Mouse (Mus musculus) liver, embryonic 14.5 days (tissue): ENCODE data around the gene Gm5065. TPM values are rescaled to one million over a fixed set of nuclear protein-coding genes. Genes with fewer than 3 reads are reported as not detected.

Experiments used
- ATAC-seq: fragments of 200-750 bp; cut with Nextera tagmentation; 2 replicates; pipeline ENCODE4 v1.8.0; 2017; ENCODE audit warnings: moderate number of reproducible peaks, mild to moderate bottlenecking, moderate library complexity; ENCODE audit not compliant: insufficient read depth
- DNase-seq, 3 experiments: peaks; one replicate each; pipeline ENCODE4 v3.0.0-alpha.2; 2012 to 2013; ENCODE audit warnings: low read depth in 3 of 3, low spot score in 3 of 3
- H3K27ac ChIP-seq: fragments of 300-500 bp; sonication (generic); 2 replicates; pipeline ENCODE4 v1.5.1; 2014; ENCODE audit warnings: moderate library complexity, mild to moderate bottlenecking, control low read depth, inconsistent platforms
- H3K27me3 ChIP-seq: fragments of 300-500 bp; sonication (generic); 2 replicates; pipeline ENCODE4 v1.6.1; 2014; ENCODE audit warnings: mild to moderate bottlenecking, low read length, moderate library complexity; ENCODE audit not compliant: control insufficient read depth, insufficient read depth
- H3K36me3 ChIP-seq: fragments of 300-500 bp; sonication (generic); replicated peaks from 2 replicates; pipeline ENCODE4 v1.6.1; 2014; ENCODE audit warnings: low read depth; ENCODE audit not compliant: control insufficient read depth, insufficient read depth
- H3K4me1 ChIP-seq, 2 experiments: fragments of 200-500 bp in 1 of 2; fragments of 300-500 bp in 1 of 2; sonication (generic) in 1 of 2; replicated peaks; 2 replicates each; pipeline ENCODE4 v1.6.1; 2012 to 2014; ENCODE audit warnings: antibody characterized with exemption in 1 of 2, inconsistent platforms in 1 of 2, low read length in 1 of 2; ENCODE audit not compliant: control insufficient read depth in 2 of 2, insufficient read depth in 2 of 2
- H3K4me2 ChIP-seq: fragments of 300-500 bp; sonication (generic); 2 replicates; pipeline ENCODE4 v1.6.1; 2014; ENCODE audit warnings: low read depth, mild to moderate bottlenecking, control low read depth, moderate library complexity
- H3K4me3 ChIP-seq, 2 experiments: fragments of 200-500 bp in 1 of 2; fragments of 300-500 bp in 1 of 2; sonication (generic) in 1 of 2; 2 replicates each; pipeline ENCODE4 v1.5.1; 2012 to 2014; ENCODE audit warnings: low read depth in 2 of 2, low read length in 2 of 2, mild to moderate bottlenecking in 2 of 2, control low read depth in 1 of 2, inconsistent platforms in 1 of 2, moderate library complexity in 1 of 2; ENCODE audit not compliant: insufficient read depth in 1 of 2
- H3K9ac ChIP-seq: fragments of 300-500 bp; sonication (generic); replicated peaks from 2 replicates; pipeline ENCODE4 v1.6.1; 2014; ENCODE audit warnings: mild to moderate bottlenecking, control low read depth, moderate library complexity
- H3K9me3 ChIP-seq: fragments of 300-500 bp; sonication (generic); 2 replicates; pipeline ENCODE4 v1.6.1; 2016; ENCODE audit warnings: low read length, mixed read lengths; ENCODE audit not compliant: control insufficient read depth
- CTCF ChIP-seq: IDR thresholded peaks from 2 replicates; pipeline ENCODE4 v1.5.1; 2016; ENCODE audit warnings: antibody characterized with exemption, low read depth, control low read depth
- EP300 ChIP-seq: IDR thresholded peaks from 2 replicates; pipeline ENCODE4 v1.6.1; 2016; ENCODE audit warnings: antibody characterized with exemption, low read depth
- WGBS: fragments of 180-500 bp; shearing (Covaris S2); extraction: QIAGEN DNeasy Blood & Tissue Kit; methylation state at CpG from one replicate; pipeline ENCODE4 v1.1.7; 2014; ENCODE audit not compliant: insufficient replicate concordance; 5-methylcytosine and 5-hydroxymethylcytosine counted together
- polyA plus RNA-seq, 2 experiments: library from polyadenylated mRNA; depleted of rRNA in 1 of 2; stranded (reverse) in 1 of 2; unstranded in 1 of 2; fragments of >200 nt; fragmentation: Nextera tagmentation in 1 of 2; extraction: Ambion mirVana in 1 of 2; gene quantifications; 2 replicates each; pipeline versions ENCODE4 v1.2.1 to v1.2.3; 2012 to 2014

Gene Gm5065
- polyA plus RNA-seq (2012; rRNA removed), result not detected in 2 replicates
- polyA plus RNA-seq (2014; fragmentation: Nextera tagmentation; extraction: Ambion mirVana), result not detected in 2 replicates

DNA sequence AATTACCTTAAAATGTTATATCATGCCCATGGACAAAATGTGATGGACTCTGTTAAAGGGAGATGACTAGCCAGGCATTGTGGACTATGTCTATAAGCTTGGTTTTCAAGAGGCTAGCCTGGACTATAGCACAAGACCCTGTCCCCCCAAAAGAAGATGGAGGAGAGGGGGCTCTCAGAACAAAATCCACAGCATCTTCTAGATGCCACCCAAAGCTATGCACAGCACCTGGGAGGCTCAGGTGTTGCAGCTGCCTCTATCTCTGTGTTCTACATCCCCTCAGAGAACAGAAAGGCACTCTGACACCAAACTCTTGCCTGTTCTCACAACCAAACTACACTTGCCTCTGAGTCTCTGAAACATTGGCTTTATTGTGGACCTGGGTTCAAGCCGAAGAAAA lies at the start of gene Gm5065:
TSS of gene Gm5065 (plus strand) at position 301 of the 400 bp plus-strand sequence.
- H3K27ac ChIP-seq, result no peak within 1 kb of the TSS
- DNase-seq (no peak), ATAC-seq (no peak)
- no peak within 1 kb of the TSS for H3K4me2 ChIP-seq
- H3K4me1 ChIP-seq, result no peaks in the 10 kb centered on the region
- 56% methylated on average over 1 of the region's 1 CpGs for WGBS
- H3K4me3 ChIP-seq, result no peak within 1 kb of the TSS
- no peaks in the 10 kb centered on the region for H3K27me3 ChIP-seq
- no peaks in the 10 kb centered on the region for H3K36me3 ChIP-seq
- TF ChIP-seq CTCF, result no peak
- TF ChIP-seq EP300, result no peak
- no peak within 1 kb of the TSS for H3K9ac ChIP-seq
- no peaks in the 10 kb centered on the region for H3K9me3 ChIP-seq

- no peak overlapping the region for H3K27ac ChIP-seq
- no peak overlapping the region for H3K4me3 ChIP-seq
- no peaks in the 10 kb centered on the region for H3K36me3 ChIP-seq
- H3K4me1 ChIP-seq, result no peaks in the 10 kb centered on the region
- H3K4me2 ChIP-seq, result no peak overlapping the region
- TF ChIP-seq EP300, result no peak
- TF ChIP-seq CTCF, result no peak
- no peaks in the 10 kb centered on the region for H3K27me3 ChIP-seq
- no peaks in the 10 kb centered on the region for H3K9me3 ChIP-seq
- WGBS, result 60% methylated on average over 1 of the region's 1 CpGs
- no peak overlapping the region for H3K9ac ChIP-seq
- ATAC-seq, result no peak
- DNase-seq, result no peak
Observed at GRCm38 (mm10) chr7:5327511-5327910, 22.8 kb upstream of the Gm5065 start.

GRCm38 (mm10) chr7:5350935-5351334 lies 598 bp downstream of the Gm5065 start, which contains the start of gene Nlrp2:
Gene Nlrp2, minus strand, starts transcription at chr7:5351035.
- no peaks in the 10 kb centered on the region for H3K36me3 ChIP-seq
- H3K27ac ChIP-seq, result no peak within 1 kb of the TSS
- H3K4me2 ChIP-seq, result no peak within 1 kb of the TSS
- H3K9me3 ChIP-seq, result no peaks in the 10 kb centered on the region
- no peaks in the 10 kb centered on the region for H3K27me3 ChIP-seq
- DNase-seq (no peak), ATAC-seq (no peak)
- no peaks in the 10 kb centered on the region for H3K4me1 ChIP-seq
- 58% methylated on average over 4 of the region's 4 CpGs for WGBS
- no peak within 1 kb of the TSS for H3K4me3 ChIP-seq
- no peak within 1 kb of the TSS for H3K9ac ChIP-seq
- TF ChIP-seq EP300 (no peak), CTCF (no peak)

DNA sequence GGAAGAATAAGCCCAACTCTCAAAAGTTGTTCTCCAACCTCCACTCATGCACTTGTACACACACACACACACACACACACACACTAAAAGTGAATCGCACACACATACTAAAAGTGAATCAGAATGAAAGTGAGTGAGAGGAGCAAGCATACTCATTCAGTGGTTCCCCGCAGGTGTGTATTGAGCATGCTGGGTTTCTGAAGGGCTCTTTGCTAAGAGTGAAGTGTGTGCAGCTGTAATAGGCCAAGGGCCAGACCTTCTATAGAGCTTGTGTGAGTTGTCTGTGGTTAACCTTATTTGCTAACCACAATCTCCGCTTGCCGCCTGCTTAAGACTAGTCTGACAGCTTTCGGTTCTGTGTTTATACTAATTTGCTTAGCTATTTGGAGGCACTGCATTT lies 13.3 kb downstream of the Gm5065 start:
- ATAC-seq, result no peak

DNA sequence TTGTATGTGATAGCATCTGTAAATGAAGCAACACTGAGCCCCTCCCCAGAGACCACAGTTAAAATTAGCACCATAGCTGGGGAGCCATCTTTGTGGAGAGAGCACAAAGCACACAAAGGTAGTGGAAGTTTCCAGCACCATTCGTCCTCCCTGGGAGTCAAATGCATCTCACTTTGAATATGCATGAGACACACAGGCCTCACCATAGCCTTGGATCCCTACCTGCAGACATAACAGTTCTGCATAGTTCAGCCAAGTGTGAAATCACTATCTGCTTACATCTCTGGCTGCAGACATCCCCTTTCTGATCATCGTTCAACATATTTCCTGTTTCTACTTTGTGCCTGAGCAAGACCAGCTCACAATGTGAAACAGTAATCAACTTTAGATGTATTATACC lies 16.4 kb downstream of the Gm5065 start:
- Histone ChIP-seq H3K9me3 (no peaks in the 10 kb centered on the region; the same call in 1 of the 2 replicates), H3K4me3 (no peak overlapping the region), H3K27me3 (no peaks in the 10 kb centered on the region), H3K36me3 (no peaks in the 10 kb centered on the region), H3K4me1 (no peaks in the 10 kb centered on the region), H3K9ac (no peak overlapping the region), H3K4me2 (no peak overlapping the region), H3K27ac (no peak overlapping the region)
- TF ChIP-seq EP300, result no peak
- TF ChIP-seq CTCF, result no peak
- 53% methylated on average over 2 of the region's 2 CpGs for WGBS
- no peak for DNase-seq
- no peak for ATAC-seq

More for the DNA sequence above, 13.3 kb downstream of the Gm5065 start:
- Histone ChIP-seq H3K4me3 (no peak overlapping the region), H3K27me3 (no peaks in the 10 kb centered on the region), H3K36me3 (no peaks in the 10 kb centered on the region), H3K4me2 (no peak overlapping the region), H3K9me3 (no peaks in the 10 kb centered on the region; the same call in 1 of the 2 replicates), H3K9ac (no peak overlapping the region), H3K4me1 (no peaks in the 10 kb centered on the region), H3K27ac (no peak overlapping the region)
- WGBS, result 72% methylated on average over 5 of the region's 5 CpGs
- no peak for DNase-seq
- no peak for TF ChIP-seq EP300
- no peak for TF ChIP-seq CTCF
